Mouse (Mus musculus) heart, postnatal 0 days (tissue): ENCODE data around the gene Gtf2ird1.

Experiments used
- CTCF ChIP-seq: IDR thresholded peaks from 2 replicates; pipeline ENCODE4 v1.5.1; 2016; ENCODE audit warnings: antibody characterized with exemption, control low read depth, low read depth
- EP300 ChIP-seq: IDR thresholded peaks from 2 replicates; pipeline ENCODE4 v1.6.1; 2016; ENCODE audit warnings: antibody characterized with exemption, low read depth

DNA sequence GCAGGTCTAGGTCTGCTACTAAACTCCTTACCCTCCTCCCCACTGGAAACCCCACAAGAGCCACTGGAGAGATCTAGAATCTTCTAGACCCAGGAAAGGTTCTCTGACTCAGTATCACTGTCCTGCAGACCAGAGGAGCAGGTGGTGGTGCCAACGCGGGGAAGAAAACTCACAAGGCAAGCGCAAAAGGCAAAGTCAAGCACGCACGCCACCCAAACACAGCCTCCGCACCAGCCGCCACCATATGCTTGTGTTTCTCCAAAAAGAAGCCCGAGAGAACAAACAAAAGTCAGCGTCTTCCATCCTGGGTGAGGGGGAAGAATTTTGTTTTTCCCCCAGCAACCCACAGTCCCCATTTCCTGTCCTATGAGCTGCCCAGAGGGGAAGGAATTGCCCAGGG lies 28.9 kb downstream of the Gtf2ird1 start:
- TF ChIP-seq EP300 (no peak), CTCF (no peak)
